Mouse (Mus musculus) midbrain, embryonic 11.5 days (tissue): ENCODE measurements at regions not wholly inside any gene's neighbourhood (a gene's known extent, or its start where the extent isn't known, plus 50 kb on each side); places are given as distances from the start of the nearest gene placed in this dataset.

ENCODE experiments used
- ATAC-seq: fragments of 200-750 bp; cut with Nextera tagmentation; 2 replicates; pipeline ENCODE4 v1.8.0; 2017; ENCODE audit warnings: moderate TSS enrichment, moderate library complexity; ENCODE audit not compliant: low FRiP score
- DNase-seq: peaks from one replicate; pipeline ENCODE4 v3.0.0; 2015; ENCODE audit warnings: low spot score; ENCODE audit errors: missing footprints
- H3K27ac ChIP-seq: fragments of 300-500 bp; sonication (generic); 2 replicates; pipeline ENCODE4 v1.5.1; 2014; ENCODE audit warnings: low read depth, low read length
- H3K27me3 ChIP-seq: fragments of 300-500 bp; sonication (generic); 2 replicates; pipeline ENCODE4 v1.6.1; 2014; ENCODE audit warnings: mild to moderate bottlenecking, low read length, moderate library complexity, mixed read lengths; ENCODE audit not compliant: control insufficient read depth, insufficient read depth
- H3K36me3 ChIP-seq: fragments of 300-500 bp; sonication (generic); 2 replicates; pipeline ENCODE4 v1.6.1; 2014; ENCODE audit warnings: mild to moderate bottlenecking, low read length, moderate library complexity, mixed read lengths; ENCODE audit not compliant: control insufficient read depth, insufficient read depth
- H3K4me1 ChIP-seq: fragments of 300-500 bp; sonication (generic); 2 replicates; pipeline ENCODE4 v1.6.1; 2014; ENCODE audit warnings: low read length; ENCODE audit not compliant: control insufficient read depth, insufficient read depth
- H3K4me2 ChIP-seq: fragments of 300-500 bp; sonication (generic); 2 replicates; pipeline ENCODE4 v1.6.1; 2014; ENCODE audit warnings: mild to moderate bottlenecking, moderate library complexity
- H3K4me3 ChIP-seq: fragments of 300-500 bp; sonication (generic); 2 replicates; pipeline ENCODE4 v1.5.1; 2014; ENCODE audit warnings: low read depth, low read length
- H3K9ac ChIP-seq: fragments of 300-500 bp; sonication (generic); 2 replicates; pipeline ENCODE4 v1.6.1; 2014; ENCODE audit warnings: low read length
- H3K9me3 ChIP-seq: fragments of 300-500 bp; sonication (generic); 2 replicates; pipeline ENCODE4 v1.6.1; 2016; ENCODE audit warnings: low read length; ENCODE audit not compliant: control insufficient read depth
- WGBS: fragments of 180-500 bp; shearing (Covaris S2); extraction: QIAGEN DNeasy Blood & Tissue Kit; methylation state at CpG from one replicate; pipeline ENCODE4 v1.1.7; 2014; 5-methylcytosine and 5-hydroxymethylcytosine counted together

DNA sequence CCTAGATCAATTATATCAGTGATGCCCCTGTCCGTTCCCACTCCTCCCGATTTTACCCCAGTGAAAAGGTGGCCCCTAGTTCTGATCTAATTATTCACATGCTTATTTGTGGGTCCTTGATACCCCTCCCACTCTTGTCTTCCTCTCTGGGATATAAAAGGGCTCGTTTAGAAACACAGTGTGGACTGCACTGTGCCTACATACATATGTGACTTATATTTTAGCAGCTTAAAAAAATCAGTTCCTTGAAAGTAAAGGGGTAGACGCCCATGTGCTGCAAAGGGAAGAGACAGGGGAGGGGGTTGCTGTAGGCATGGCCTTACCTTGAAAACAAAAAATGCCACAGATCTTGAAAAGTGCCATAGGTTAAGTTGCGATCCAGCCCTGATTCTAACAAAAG, 176.1 kb downstream of the Tshz3 start:
- Histone ChIP-seq H3K4me3 (no peak overlapping the region), H3K9me3 (no peaks in the 10 kb centered on the region), H3K4me1 (no peaks in the 10 kb centered on the region), H3K9ac (no peak overlapping the region), H3K27me3 (no peaks in the 10 kb centered on the region), H3K36me3 (no peaks in the 10 kb centered on the region), H3K4me2 (no peak overlapping the region), H3K27ac (no peak overlapping the region)
- no peak for DNase-seq
- WGBS, result 81% methylated on average over 5 of the region's 5 CpGs
- ATAC-seq, result no peak

- WGBS, result 58% methylated on average over 7 of the region's 7 CpGs
- no peak for ATAC-seq
- Histone ChIP-seq H3K36me3 (no peaks in the 10 kb centered on the region), H3K27ac (no peak overlapping the region), H3K9me3 (no peaks in the 10 kb centered on the region), H3K4me2 (no peak overlapping the region), H3K27me3 (no peaks in the 10 kb centered on the region), H3K4me1 (no peaks in the 10 kb centered on the region), H3K4me3 (no peak overlapping the region), H3K9ac (no peak overlapping the region)
- no peak for DNase-seq
These were observed 179.8 kb downstream of the Tshz3 start for GRCm38 (mm10) chr7:36877686-36878085.

- WGBS, result 54% methylated on average over 18 of the region's 18 CpGs
- DNase-seq (peak; percentile 87), ATAC-seq (peak; percentile 75)
- Histone ChIP-seq H3K9ac (no peak overlapping the region), H3K27me3 (no peaks in the 10 kb centered on the region), H3K9me3 (no peaks in the 10 kb centered on the region), H3K4me1 (0 out of 2 replicates have a peak, but pooled peaks cover 2% of the 10 kb centered on the region), H3K36me3 (no peaks in the 10 kb centered on the region), H3K4me2 (no peak overlapping the region), H3K4me3 (no peak overlapping the region), H3K27ac (no peak overlapping the region)
These were observed 195.0 kb downstream of the Tshz3 start for GRCm38 (mm10) chr7:36892776-36893500.

- no peaks in the 10 kb centered on the region for H3K27me3 ChIP-seq
- H3K9ac ChIP-seq, result no peak overlapping the region
- no peak overlapping the region for H3K4me3 ChIP-seq
- WGBS, result 76% methylated on average over 12 of the region's 12 CpGs
- H3K4me2 ChIP-seq, result no peak overlapping the region
- H3K27ac ChIP-seq, result no peak overlapping the region
- H3K4me1 ChIP-seq, result 0 out of 2 replicates have a peak, but pooled peaks cover 2% of the 10 kb centered on the region
- no peaks in the 10 kb centered on the region for H3K9me3 ChIP-seq
- DNase-seq (no peak), ATAC-seq (peak; percentile 61; the same call in 1 of the 2 replicates)
- no peaks in the 10 kb centered on the region for H3K36me3 ChIP-seq
These were observed 198.4 kb downstream of the Tshz3 start for GRCm38 (mm10) chr7:36896339-36896738.

DNA sequence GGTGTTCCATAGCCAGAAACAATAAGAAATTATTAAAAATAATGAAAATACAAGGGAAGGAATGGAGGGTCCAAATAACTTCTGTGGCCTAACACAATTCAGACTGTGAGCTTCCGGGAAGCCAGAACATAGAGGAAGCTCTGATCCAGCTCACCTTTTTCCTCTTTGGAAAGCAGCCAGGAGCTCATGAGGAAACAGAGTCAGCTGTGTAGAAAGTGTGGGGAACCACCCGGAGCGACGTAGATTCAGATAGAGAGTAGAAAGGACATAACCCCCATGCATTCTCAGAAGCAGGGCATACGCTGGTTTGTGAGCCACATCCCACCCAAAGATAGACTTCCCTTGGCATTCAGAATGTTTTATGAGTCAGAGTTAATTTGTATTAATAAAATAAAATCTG, 203.6 kb downstream of the Tshz3 start:
- H3K9me3 ChIP-seq, result no peaks in the 10 kb centered on the region
- no peak for DNase-seq
- ATAC-seq, result no peak
- H3K4me2 ChIP-seq, result no peak overlapping the region
- no peaks in the 10 kb centered on the region for H3K4me1 ChIP-seq
- H3K9ac ChIP-seq, result no peak overlapping the region
- no peak overlapping the region for H3K4me3 ChIP-seq
- WGBS, result 95% methylated on average over 5 of the region's 5 CpGs
- no peaks in the 10 kb centered on the region for H3K27me3 ChIP-seq
- no peaks in the 10 kb centered on the region for H3K36me3 ChIP-seq
- H3K27ac ChIP-seq, result no peak overlapping the region

DNA sequence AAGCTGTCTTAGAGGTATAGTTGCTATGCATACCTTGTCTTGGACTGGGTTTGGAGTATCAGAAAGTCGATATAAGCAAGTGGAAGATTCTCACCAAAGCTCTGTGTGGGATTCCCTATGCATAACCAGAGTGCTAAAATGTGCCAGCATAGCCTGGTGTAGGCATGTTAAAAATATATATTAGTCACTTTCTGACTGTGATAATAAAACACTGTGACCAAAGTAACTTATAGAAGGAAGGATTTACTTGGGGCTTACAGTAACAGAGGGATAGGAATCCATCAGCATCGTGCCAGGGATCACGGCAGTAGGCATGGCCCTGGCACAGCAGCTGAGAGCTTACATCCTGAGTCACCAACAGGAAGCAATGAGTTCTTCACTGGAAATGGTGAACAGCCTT, 215.4 kb downstream of the Tshz3 start:
- no peak for ATAC-seq

DNA sequence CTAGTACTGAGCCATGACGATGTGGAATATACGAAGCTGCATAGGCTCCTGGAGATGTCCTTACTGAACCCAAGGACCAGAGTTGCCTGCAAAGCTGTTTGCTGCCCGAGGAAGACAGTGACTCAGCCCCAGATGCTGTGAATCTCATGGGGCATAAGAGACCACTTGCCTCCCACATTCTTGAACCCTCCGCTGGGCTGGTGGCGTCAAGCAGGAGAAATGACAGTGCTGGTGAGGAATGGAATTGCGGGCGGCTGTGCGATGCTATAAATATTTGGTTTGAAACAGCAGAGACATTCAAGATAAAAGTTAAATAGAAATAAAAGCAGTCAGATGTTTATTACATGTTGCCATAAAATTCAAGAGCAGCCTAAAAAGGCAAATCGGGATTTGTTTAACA, 216.3 kb downstream of the Tshz3 start:
- Histone ChIP-seq H3K9me3 (no peaks in the 10 kb centered on the region), H3K4me2 (no peak overlapping the region), H3K4me3 (no peak overlapping the region), H3K27ac (no peak overlapping the region), H3K9ac (no peak overlapping the region), H3K27me3 (no peaks in the 10 kb centered on the region), H3K36me3 (no peaks in the 10 kb centered on the region), H3K4me1 (no peaks in the 10 kb centered on the region)
- no peak for DNase-seq
- no peak for ATAC-seq
- WGBS, result 89% methylated on average over 9 of the region's 9 CpGs

More for the DNA sequence above, 215.4 kb downstream of the Tshz3 start:
- Histone ChIP-seq H3K27ac (no peak overlapping the region), H3K36me3 (no peaks in the 10 kb centered on the region), H3K9ac (no peak overlapping the region), H3K4me2 (no peak overlapping the region), H3K4me1 (no peaks in the 10 kb centered on the region), H3K27me3 (no peaks in the 10 kb centered on the region), H3K4me3 (no peak overlapping the region), H3K9me3 (no peaks in the 10 kb centered on the region)
- no peak for DNase-seq
- WGBS, result 95% methylated on average over 3 of the region's 3 CpGs

DNA sequence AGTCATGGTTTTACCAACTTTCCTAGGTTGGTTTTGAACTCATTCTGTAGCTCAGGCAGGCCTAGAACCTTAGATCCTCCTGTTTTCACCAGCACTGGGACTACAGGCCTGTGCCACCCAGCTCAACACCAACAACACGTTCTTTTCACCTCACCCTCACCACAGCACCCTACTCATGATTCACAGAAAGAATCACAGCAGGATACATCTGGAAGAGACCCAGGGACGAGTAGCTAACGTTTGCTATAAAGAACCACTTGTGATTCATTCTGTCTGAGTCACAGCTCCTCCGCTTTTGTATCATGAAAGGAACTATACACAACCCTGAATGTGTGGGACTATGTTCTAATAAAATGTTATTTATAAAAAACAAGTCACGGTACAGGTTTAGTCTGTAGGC, 217.3 kb downstream of the Tshz3 start:
- no peaks in the 10 kb centered on the region for H3K9me3 ChIP-seq
- H3K4me1 ChIP-seq, result no peaks in the 10 kb centered on the region
- H3K4me2 ChIP-seq, result no peak overlapping the region
- ATAC-seq (no peak), DNase-seq (no peak)
- H3K9ac ChIP-seq, result no peak overlapping the region
- no peak overlapping the region for H3K4me3 ChIP-seq
- no peaks in the 10 kb centered on the region for H3K27me3 ChIP-seq
- no peak overlapping the region for H3K27ac ChIP-seq
- WGBS, result 90% methylated on average over 5 of the region's 5 CpGs
- H3K36me3 ChIP-seq, result no peaks in the 10 kb centered on the region

GRCm38 (mm10) chr7:36917011-36917410, 219.1 kb downstream of the Tshz3 start:
- 75% methylated on average over 9 of the region's 9 CpGs for WGBS
- Histone ChIP-seq H3K4me2 (no peak overlapping the region), H3K27ac (no peak overlapping the region), H3K36me3 (no peaks in the 10 kb centered on the region), H3K4me1 (no peaks in the 10 kb centered on the region), H3K27me3 (no peaks in the 10 kb centered on the region), H3K4me3 (no peak overlapping the region), H3K9me3 (no peaks in the 10 kb centered on the region), H3K9ac (no peak overlapping the region)
- DNase-seq, result no peak
- no peak for ATAC-seq
